Mouse (Mus musculus): ENCODE measurements around the gene Bbc3. TPM values are rescaled to one million over a fixed set of nuclear protein-coding genes. Genes with fewer than 3 reads are reported as not detected.
"Not testable (repeated sequence)": the region's sequence is repeated elsewhere in the genome, so short reads cannot be mapped to it uniquely, and the experiment has no call there.

Bbc3 gene
- polyA plus RNA-seq, 1 experiment from 2014 or later = 8.6 TPM

GRCm38 (mm10) chr7:16297616-16298015 lies 10.6 kb upstream of the Bbc3 start:
- peak overlapping the region; percentile 46; the same call in 1 of the 2 replicates for H3K4me2 ChIP-seq (replicated peaks; ENCODE audit: low read depth, low read length)
- H3K27me3 ChIP-seq (ENCODE audit: control insufficient read depth, insufficient read depth, low read length) = no peaks in the 10 kb centered on the region
- no peaks in the 10 kb centered on the region for H3K36me3 ChIP-seq (ENCODE audit: control insufficient read depth, insufficient read depth, low read length)
- no peaks in the 10 kb centered on the region for H3K9me3 ChIP-seq (ENCODE audit: control insufficient read depth, low read length)
- WGBS = 68% methylated on average over 2 of the region's 2 CpGs
- no peak for ATAC-seq (ENCODE audit: low FRiP score, low TSS enrichment)
- peaks cover 7% of the 10 kb centered on the region; the same call in 1 of the 2 replicates for H3K4me1 ChIP-seq (ENCODE audit: control insufficient read depth, insufficient read depth, low read length)
- no peak overlapping the region for H3K9ac ChIP-seq (ENCODE audit: low read depth, low read length)
- no peak overlapping the region for H3K27ac ChIP-seq (ENCODE audit: low read depth, low read length)
- no peak overlapping the region for H3K4me3 ChIP-seq (ENCODE audit: low read length)

DNA sequence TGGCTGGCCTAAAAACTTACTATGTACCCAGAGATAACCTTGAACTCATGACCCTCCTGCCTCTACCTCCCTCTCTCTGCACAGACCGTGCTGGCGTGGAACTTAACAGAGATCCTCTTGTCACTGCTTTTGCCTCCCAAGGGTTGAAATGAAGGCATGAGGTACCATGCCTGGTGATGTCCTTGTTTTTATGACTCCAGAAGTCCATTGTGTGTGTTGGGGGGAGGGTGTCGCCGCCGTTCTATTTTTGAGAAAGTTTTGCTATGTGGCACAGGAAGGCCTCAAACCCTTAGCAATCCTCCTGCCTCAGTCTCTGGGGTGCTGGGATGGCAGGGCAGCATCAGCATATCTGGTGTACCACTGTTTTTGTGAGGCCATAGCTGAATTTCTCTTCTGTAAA lies 9.3 kb upstream of the Bbc3 start:
- Histone ChIP-seq H3K9me3 (ENCODE audit: control insufficient read depth, low read length) (no peaks in the 10 kb centered on the region), H3K4me1 (ENCODE audit: control insufficient read depth, insufficient read depth, low read length) (peaks cover 7% of the 10 kb centered on the region; the same call in 1 of the 2 replicates), H3K4me3 (ENCODE audit: low read length) (peak overlapping the region; percentile 39), H3K27me3 (ENCODE audit: control insufficient read depth, insufficient read depth, low read length) (no peaks in the 10 kb centered on the region), H3K9ac (ENCODE audit: low read depth, low read length) (no peak overlapping the region), H3K36me3 (ENCODE audit: control insufficient read depth, insufficient read depth, low read length) (no peaks in the 10 kb centered on the region), H3K27ac (ENCODE audit: low read depth, low read length) (no peak overlapping the region), H3K4me2 (replicated peaks; ENCODE audit: low read depth, low read length) (peak overlapping the region; percentile 74)
- ATAC-seq (ENCODE audit: low FRiP score, low TSS enrichment) = no peak
- 76% methylated on average over 5 of the region's 5 CpGs for WGBS

DNA sequence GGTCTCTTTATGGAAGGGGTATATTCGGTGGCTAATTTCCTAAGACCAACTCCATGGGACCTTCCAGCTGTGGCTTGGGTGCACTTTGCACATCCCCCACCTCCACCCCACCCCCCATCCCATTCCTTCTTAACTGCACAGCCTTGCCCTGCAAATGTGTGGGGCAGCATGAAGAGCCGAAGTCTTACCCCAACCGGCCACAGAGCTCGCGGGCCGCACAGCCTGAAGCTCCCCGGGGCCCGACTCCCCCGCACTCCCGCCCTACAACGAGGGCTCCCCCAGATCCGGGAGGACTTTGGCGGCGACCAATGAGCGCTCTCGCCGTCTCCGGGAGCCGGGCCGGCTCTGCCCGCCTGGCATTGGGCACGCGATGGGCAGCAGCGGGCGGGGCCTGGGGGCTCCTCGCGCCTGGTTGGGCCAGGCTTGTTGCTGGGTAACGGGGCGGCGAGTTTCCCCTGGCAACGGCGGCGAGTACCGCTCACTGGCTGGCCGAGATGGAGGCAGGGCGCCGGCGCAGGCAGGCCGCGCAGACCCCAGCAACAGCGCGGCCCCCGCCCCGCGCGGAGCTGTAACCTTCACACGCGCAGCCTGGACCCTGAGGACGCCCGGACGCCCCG lies 8.7 kb upstream of the Bbc3 start:
- Histone ChIP-seq H3K27me3 (ENCODE audit: control insufficient read depth, insufficient read depth, low read length) (no peaks in the 10 kb centered on the region), H3K4me1 (ENCODE audit: control insufficient read depth, insufficient read depth, low read length) (peaks cover 7% of the 10 kb centered on the region; the same call in 1 of the 2 replicates), H3K4me3 (ENCODE audit: low read length) (peak overlapping the region; percentile 39), H3K36me3 (ENCODE audit: control insufficient read depth, insufficient read depth, low read length) (no peaks in the 10 kb centered on the region), H3K9me3 (ENCODE audit: control insufficient read depth, low read length) (no peaks in the 10 kb centered on the region), H3K27ac (ENCODE audit: low read depth, low read length) (no peak overlapping the region), H3K4me2 (replicated peaks; ENCODE audit: low read depth, low read length) (peak overlapping the region; percentile 74), H3K9ac (ENCODE audit: low read depth, low read length) (peak overlapping the region; percentile 50)
- WGBS = under 1% methylated on average over 52 of the region's 52 CpGs
- ATAC-seq (ENCODE audit: low FRiP score, low TSS enrichment) = peak; percentile 83

DNA sequence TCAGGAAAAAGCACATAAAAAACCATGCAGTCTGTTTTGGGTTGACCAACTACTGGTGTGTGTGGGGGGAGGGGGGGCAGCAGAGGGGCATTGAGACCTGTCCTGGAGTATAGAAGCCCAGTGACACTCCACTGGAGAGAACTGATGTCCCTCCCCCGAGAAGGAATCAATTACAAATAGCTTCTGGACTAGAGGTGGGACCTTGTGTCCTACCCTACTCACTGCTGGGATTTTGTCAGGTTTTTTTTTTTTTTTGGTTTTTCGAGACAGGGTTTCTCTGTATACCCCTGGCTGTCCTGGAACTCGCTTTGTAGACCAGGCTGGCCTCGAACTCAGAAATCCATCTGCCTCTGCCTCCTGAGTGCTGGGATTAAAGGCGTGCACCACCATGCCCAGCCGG lies 1.1 kb upstream of the Bbc3 start:
- H3K4me3 ChIP-seq (ENCODE audit: low read length); H3K9me3 ChIP-seq (ENCODE audit: control insufficient read depth, low read length); H3K9ac ChIP-seq (ENCODE audit: low read depth, low read length); H3K36me3 ChIP-seq (ENCODE audit: control insufficient read depth, insufficient read depth, low read length); H3K27me3 ChIP-seq (ENCODE audit: control insufficient read depth, insufficient read depth, low read length); H3K27ac ChIP-seq (ENCODE audit: low read depth, low read length); H3K4me2 ChIP-seq (replicated peaks; ENCODE audit: low read depth, low read length); ATAC-seq (ENCODE audit: low FRiP score, low TSS enrichment): not testable (repeated sequence)
- WGBS = 78% methylated on average over 6 of the region's 6 CpGs
- peaks cover 15% of the 10 kb centered on the region for H3K4me1 ChIP-seq (ENCODE audit: control insufficient read depth, insufficient read depth, low read length)

DNA sequence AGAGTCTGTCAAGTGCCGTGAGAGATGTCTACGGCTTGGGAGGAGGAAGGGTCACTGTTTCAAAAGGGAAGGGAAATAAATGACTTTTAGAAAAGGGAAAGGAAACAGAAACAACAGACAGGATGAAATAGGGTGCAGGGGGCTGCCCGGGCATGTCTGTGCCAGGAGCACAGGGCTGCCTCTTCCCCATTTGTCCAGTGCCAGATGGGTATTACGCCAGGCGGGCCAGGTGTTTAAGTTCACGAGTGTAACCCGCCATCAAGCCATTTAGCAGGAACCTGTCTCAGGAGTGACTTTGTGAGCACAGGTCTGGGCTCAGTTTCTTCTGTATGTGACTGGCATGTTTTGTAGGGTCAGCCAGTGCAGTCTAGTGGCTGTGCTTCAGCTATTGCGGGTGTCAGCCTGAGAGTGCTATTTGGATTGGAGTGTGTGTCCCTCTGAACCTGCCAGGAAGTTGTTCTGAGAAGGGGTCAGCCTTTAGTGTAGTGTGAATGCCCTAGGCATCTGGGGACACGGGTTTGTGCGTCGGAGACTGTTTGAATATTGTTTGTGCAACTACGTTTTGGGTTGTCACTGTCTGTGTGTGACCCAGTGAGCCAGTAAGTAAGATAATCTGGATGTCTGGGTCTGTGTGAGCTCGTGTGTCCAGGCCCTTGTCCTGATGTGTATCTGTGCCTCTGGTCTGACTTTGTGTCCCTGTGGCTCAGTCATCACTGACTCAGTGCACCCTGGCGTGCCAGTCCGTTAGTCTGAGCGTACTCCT lies 543 bp downstream of the Bbc3 start:
- no peaks in the 10 kb centered on the region for H3K36me3 ChIP-seq (ENCODE audit: control insufficient read depth, insufficient read depth, low read length)
- peak overlapping the region; percentile 74; the same call in 1 of the 2 replicates for H3K27ac ChIP-seq (ENCODE audit: low read depth, low read length)
- peak overlapping the region; percentile 79 for H3K4me3 ChIP-seq (ENCODE audit: low read length)
- ATAC-seq (ENCODE audit: low FRiP score, low TSS enrichment) = no peak
- no peaks in the 10 kb centered on the region for H3K27me3 ChIP-seq (ENCODE audit: control insufficient read depth, insufficient read depth, low read length)
- 30% methylated on average over 16 of the region's 16 CpGs for WGBS
- H3K4me2 ChIP-seq (replicated peaks; ENCODE audit: low read depth, low read length) = peak overlapping the region; percentile 98
- H3K4me1 ChIP-seq (ENCODE audit: control insufficient read depth, insufficient read depth, low read length) = peaks cover 23% of the 10 kb centered on the region
- H3K9me3 ChIP-seq (ENCODE audit: control insufficient read depth, low read length) = no peaks in the 10 kb centered on the region
- H3K9ac ChIP-seq (ENCODE audit: low read depth, low read length) = peak overlapping the region; percentile 89

DNA sequence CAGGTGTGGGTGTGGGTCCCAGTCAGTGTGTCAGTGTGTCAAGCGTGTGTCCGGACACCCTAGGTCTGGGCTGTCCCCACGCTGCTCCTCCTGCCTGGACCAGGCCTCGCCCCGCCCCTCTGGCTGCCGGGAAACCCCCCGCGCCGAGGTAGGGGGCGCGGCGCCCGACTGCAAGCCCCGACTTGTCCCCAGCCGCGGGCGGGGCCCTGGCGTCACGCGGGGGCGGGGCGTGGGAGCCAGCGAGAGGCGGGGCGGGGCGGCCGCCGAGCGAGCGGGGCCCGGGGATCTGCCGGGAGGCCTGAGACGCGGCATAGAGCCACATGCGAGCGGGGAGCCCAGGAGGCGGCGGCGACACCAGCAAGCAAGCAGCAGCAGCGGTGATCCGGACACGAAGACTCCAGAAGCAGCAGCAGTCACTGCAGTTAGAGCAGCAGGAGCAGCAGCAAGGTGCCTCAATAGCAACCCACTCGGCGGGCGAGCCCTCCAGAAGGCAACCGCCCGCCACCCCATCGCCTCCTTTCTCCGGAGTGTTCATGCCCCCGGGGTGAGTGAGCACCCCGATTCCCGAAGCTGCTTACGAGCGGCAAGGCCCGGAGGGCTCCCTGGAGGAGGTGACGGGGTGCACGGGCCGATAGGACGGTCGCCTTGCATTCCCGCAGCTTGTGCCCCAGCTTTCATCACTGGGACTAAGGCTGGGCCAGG lies 1.3 kb downstream of the Bbc3 start:
- WGBS = under 1% methylated on average over 55 of the region's 61 CpGs
- peak; percentile 29 for ATAC-seq (ENCODE audit: low FRiP score, low TSS enrichment)
- Histone ChIP-seq H3K27ac (ENCODE audit: low read depth, low read length) (peak overlapping the region; percentile 74), H3K9me3 (ENCODE audit: control insufficient read depth, low read length) (no peaks in the 10 kb centered on the region), H3K4me2 (replicated peaks; ENCODE audit: low read depth, low read length) (peak overlapping the region; percentile 98), H3K4me3 (ENCODE audit: low read length) (peak overlapping the region; percentile 79), H3K27me3 (ENCODE audit: control insufficient read depth, insufficient read depth, low read length) (no peaks in the 10 kb centered on the region), H3K4me1 (ENCODE audit: control insufficient read depth, insufficient read depth, low read length) (peaks cover 26% of the 10 kb centered on the region), H3K9ac (ENCODE audit: low read depth, low read length) (peak overlapping the region; percentile 89), H3K36me3 (ENCODE audit: control insufficient read depth, insufficient read depth, low read length) (no peaks in the 10 kb centered on the region)

- Histone ChIP-seq H3K4me3 (ENCODE audit: low read length) (peak overlapping the region; percentile 79), H3K9ac (ENCODE audit: low read depth, low read length) (peak overlapping the region; percentile 89), H3K27ac (ENCODE audit: low read depth, low read length) (peak overlapping the region; percentile 74), H3K4me2 (replicated peaks; ENCODE audit: low read depth, low read length) (peak overlapping the region; percentile 98), H3K27me3 (ENCODE audit: control insufficient read depth, insufficient read depth, low read length) (no peaks in the 10 kb centered on the region), H3K36me3 (ENCODE audit: control insufficient read depth, insufficient read depth, low read length) (no peaks in the 10 kb centered on the region), H3K4me1 (ENCODE audit: control insufficient read depth, insufficient read depth, low read length) (peaks cover 26% of the 10 kb centered on the region), H3K9me3 (ENCODE audit: control insufficient read depth, low read length) (no peaks in the 10 kb centered on the region)
- under 1% methylated on average over 21 of the region's 56 CpGs for WGBS
- ATAC-seq (ENCODE audit: low FRiP score, low TSS enrichment) = peak; percentile 11; the same call in 1 of the 2 replicates
Observed at GRCm38 (mm10) chr7:16310020-16310520, 1.9 kb downstream of the Bbc3 start.

GRCm38 (mm10) chr7:16310521-16311452 lies 2.6 kb downstream of the Bbc3 start:
- Histone ChIP-seq H3K4me3 (ENCODE audit: low read length) (peak overlapping the region; percentile 79), H3K4me1 (ENCODE audit: control insufficient read depth, insufficient read depth, low read length) (peaks cover 26% of the 10 kb centered on the region), H3K36me3 (ENCODE audit: control insufficient read depth, insufficient read depth, low read length) (no peaks in the 10 kb centered on the region), H3K9me3 (ENCODE audit: control insufficient read depth, low read length) (no peaks in the 10 kb centered on the region), H3K27ac (ENCODE audit: low read depth, low read length) (0 out of 2 replicates have a peak overlapping the region, but pooled peaks have one; percentile 98), H3K9ac (ENCODE audit: low read depth, low read length) (peak overlapping the region; percentile 89), H3K27me3 (ENCODE audit: control insufficient read depth, insufficient read depth, low read length) (no peaks in the 10 kb centered on the region), H3K4me2 (replicated peaks; ENCODE audit: low read depth, low read length) (peak overlapping the region; percentile 98)
- no peak for ATAC-seq (ENCODE audit: low FRiP score, low TSS enrichment)
- under 1% methylated on average over 31 of the region's 31 CpGs for whole genome bisulfite sequencing

Data from kidney, embryonic 14.5 days (tissue).